Mouse (Mus musculus) C2C12 (cell line): ENCODE results near the gene Itgb2. TPM values are rescaled to one million over a fixed set of nuclear protein-coding genes. Genes with fewer than 3 reads are reported as not detected.

Source experiments
- H3K27me3 ChIP-seq: one replicate; pipeline ENCODE4 v1.6.1; 2011; ENCODE audit not compliant: control insufficient read depth, insufficient read depth, insufficient read length
- H3K36me3 ChIP-seq: one replicate; pipeline ENCODE4 v1.6.1; 2011; ENCODE audit not compliant: control insufficient read depth, insufficient read depth
- H3K4me3 ChIP-seq: one replicate; pipeline ENCODE4 v1.5.1; 2011; ENCODE audit warnings: mild to moderate bottlenecking, control low read depth; ENCODE audit not compliant: poor library complexity, insufficient read depth, severe bottlenecking
- H3K79me2 ChIP-seq: one replicate; pipeline ENCODE4 v1.6.1; 2011; ENCODE audit not compliant: control insufficient read depth, insufficient read depth
- H3K79me3 ChIP-seq: one replicate; pipeline ENCODE4 v1.6.1; 2011; ENCODE audit warnings: low read depth, control low read depth
- H3ac ChIP-seq: one replicate; pipeline ENCODE3; 2011; ENCODE audit warnings: low read depth; ENCODE audit not compliant: control insufficient read depth, insufficient read length
- CEBPB ChIP-seq: IDR thresholded peaks from one replicate; pipeline ENCODE4 v1.6.1; 2011; ENCODE audit warnings: low read depth, mild to moderate bottlenecking, control low read depth, moderate library complexity
- CTCF ChIP-seq: IDR thresholded peaks from one replicate; pipeline ENCODE4 v1.5.1; 2011; ENCODE audit not compliant: control insufficient read depth, insufficient read depth, insufficient read length
- FOSL1 ChIP-seq: IDR thresholded peaks from one replicate; pipeline ENCODE4 v1.8.0; 2011; ENCODE audit warnings: mild to moderate bottlenecking, low read length; ENCODE audit not compliant: poor library complexity, insufficient read depth, severe bottlenecking
- MAX ChIP-seq: IDR thresholded peaks from one replicate; pipeline ENCODE4 v1.6.1; 2011; ENCODE audit warnings: mild to moderate bottlenecking, control low read depth
- MYOD1 ChIP-seq: IDR thresholded peaks from one replicate; pipeline ENCODE4 v1.6.1; 2011; ENCODE audit warnings: low read depth; ENCODE audit not compliant: control insufficient read depth, insufficient read length
- MYOG ChIP-seq: IDR thresholded peaks from one replicate; pipeline ENCODE4 v1.6.1; 2011; ENCODE audit not compliant: control insufficient read depth, insufficient read length; ENCODE audit errors: extremely low read depth
- USF1 ChIP-seq: IDR thresholded peaks from one replicate; pipeline ENCODE4 v1.6.1; 2011; ENCODE audit warnings: low read depth, mild to moderate bottlenecking, control low read depth, moderate library complexity
- long read RNA-seq, 2 experiments: library from polyadenylated mRNA; unstranded; transcript quantifications; one replicate each; pipeline ENCODE4 v2.0.0; 2019 to 2020
- polyA plus RNA-seq: library from polyadenylated mRNA; unstranded; fragments of >200 nt; fragmentation: generic; extraction: Trizol; gene quantifications from one replicate; pipeline ENCODE4 v1.2.1, GENCODE M21; 2012; ENCODE audit warnings: missing spikeins

The Itgb2 gene
- 0.47 TPM for polyA plus RNA-seq
- long read RNA-seq, experiment 1 = 0 reads
- long read RNA-seq, experiment 2, partial matches to known transcripts = 1 of 3 reads
- long read RNA-seq, experiment 2, other reads (novel, unspliced or antisense) = 1 of 3 reads

DNA sequence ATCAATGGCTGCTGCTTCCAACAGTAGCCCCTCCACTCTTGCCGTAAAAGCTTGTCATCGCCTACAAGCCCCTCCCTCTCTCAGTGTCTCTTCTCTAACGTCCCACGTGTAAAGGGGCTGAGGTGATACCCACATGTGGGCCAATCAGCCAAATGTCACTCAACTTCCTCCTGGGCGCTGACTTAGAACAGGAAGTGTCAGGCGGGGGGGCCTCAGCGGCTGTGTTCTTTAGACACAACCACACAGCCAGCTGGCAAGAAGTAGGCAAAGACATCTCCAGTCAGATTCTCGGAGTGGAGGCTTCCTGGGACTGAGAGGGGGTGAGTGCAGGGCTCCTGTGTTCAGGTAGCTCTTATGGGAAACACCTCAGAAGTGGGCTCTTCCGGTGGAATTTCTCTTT is at the start of gene Itgb2:
TSS of gene Itgb2 (plus strand) at position 113 of the 400 bp plus-strand sequence.
- Histone ChIP-seq H3K79me3 (no peaks in the 10 kb centered on the region), H3K79me2 (no peaks in the 10 kb centered on the region), H3ac (no peak within 1 kb of the TSS), H3K27me3 (no peaks in the 10 kb centered on the region), H3K36me3 (no peaks in the 10 kb centered on the region), H3K4me3 (no peak within 1 kb of the TSS)
- TF ChIP-seq MYOD1 (no peak), USF1 (no peak), MAX (no peak), MYOG (no peak), FOSL1 (no peak), CEBPB (no peak), CTCF (no peak)

DNA sequence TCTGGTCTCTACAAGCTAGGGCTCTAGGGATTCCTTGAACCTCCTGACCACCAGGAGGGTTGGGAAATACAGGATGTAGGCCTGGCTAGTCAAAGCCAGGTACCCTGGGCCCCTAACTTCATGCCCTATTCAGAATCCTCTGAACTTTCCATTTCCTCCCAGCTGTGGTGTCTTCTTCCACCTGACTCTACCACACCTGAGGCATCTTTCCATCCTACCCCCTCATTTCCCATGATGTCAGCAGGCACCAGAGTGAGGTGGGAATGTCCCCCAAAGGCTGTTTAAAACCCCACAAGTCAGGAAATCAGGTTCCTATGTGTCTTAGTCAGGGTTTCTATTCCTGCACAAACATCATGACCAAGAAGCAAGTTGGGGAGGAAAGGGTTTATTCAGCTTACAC is 48.2 kb upstream of the Itgb2 start:
- Histone ChIP-seq H3K4me3 (no peak overlapping the region), H3K79me2 (no peaks in the 10 kb centered on the region), H3ac (no peak overlapping the region), H3K79me3 (no peaks in the 10 kb centered on the region), H3K27me3 (no peaks in the 10 kb centered on the region), H3K36me3 (peaks cover 9% of the 10 kb centered on the region)
- TF ChIP-seq CTCF = no peak
- TF ChIP-seq USF1 = no peak
- TF ChIP-seq MYOD1 = no peak
- no peak for TF ChIP-seq MAX
- TF ChIP-seq FOSL1 = no peak

DNA sequence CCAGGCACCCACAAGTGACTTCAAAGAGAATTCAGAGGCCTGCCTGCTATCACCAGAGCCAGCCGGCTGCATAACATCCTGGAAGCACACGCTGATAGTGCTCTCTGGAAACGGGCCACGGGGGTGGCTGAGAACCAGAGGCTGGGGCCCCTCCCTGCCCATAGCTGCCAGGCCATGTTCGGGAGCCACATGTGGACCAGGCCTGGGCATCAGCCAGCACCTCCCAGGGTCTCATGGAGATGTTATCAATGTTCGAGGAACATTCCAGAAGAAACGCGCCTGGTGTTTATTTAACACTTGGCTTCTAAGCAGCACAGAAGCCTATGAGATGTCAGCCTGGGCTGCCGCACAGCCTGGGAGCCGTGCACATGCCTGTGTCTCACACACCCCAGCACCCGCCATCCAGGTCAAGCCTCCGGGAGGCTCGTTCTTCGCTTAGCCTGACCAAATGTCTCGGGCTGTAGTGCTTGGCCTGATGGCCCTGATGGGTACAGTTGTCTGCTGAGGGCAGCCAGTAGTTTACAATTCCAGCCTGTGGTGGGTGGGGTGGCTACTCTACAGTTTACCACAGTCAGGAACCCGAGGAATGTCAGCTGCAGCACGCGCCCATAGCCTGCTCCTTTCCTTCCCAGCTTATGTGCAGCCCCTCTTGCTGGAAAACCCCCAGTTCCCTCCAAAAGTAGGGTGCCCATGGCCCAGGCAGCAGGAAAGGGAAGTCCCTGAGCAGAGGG is 45.7 kb upstream of the Itgb2 start:
- H3K79me2 ChIP-seq = no peaks in the 10 kb centered on the region
- no peak overlapping the region for H3ac ChIP-seq
- H3K79me3 ChIP-seq = no peaks in the 10 kb centered on the region
- H3K4me3 ChIP-seq = no peak overlapping the region
- H3K27me3 ChIP-seq = no peaks in the 10 kb centered on the region
- no peak for TF ChIP-seq MYOD1
- no peak for TF ChIP-seq MYOG
- no peak for TF ChIP-seq CTCF
- no peak for TF ChIP-seq CEBPB
- no peak for TF ChIP-seq FOSL1
- no peak for TF ChIP-seq USF1
- no peak for TF ChIP-seq MAX
- H3K36me3 ChIP-seq = peaks cover 34% of the 10 kb centered on the region

DNA sequence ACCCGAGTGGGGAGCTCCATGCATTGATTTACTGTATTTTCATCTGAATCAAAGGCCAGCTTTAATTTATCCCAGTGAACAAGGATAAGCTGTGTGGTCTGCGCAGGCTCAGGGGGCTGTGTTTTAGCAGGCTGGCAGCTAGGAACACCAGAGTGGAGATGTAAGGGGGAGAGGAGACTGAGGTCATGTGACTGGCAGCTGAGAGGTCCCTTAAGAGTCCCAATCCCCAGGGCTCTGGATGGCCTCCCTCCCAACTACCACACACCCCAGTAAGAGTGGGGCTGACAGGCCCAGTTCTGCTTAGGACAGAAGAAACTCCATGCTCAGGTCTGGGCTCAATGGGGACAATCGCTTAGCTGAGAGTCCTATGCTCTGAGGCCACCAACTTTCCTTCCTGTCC is 44.3 kb upstream of the Itgb2 start:
- TF ChIP-seq CEBPB (no peak), USF1 (peak; percentile 14)
- no peak overlapping the region for H3K4me3 ChIP-seq
- H3K27me3 ChIP-seq = no peaks in the 10 kb centered on the region
- peaks cover 45% of the 10 kb centered on the region for H3K36me3 ChIP-seq
- no peak overlapping the region for H3ac ChIP-seq
- H3K79me2 ChIP-seq = no peaks in the 10 kb centered on the region
- no peaks in the 10 kb centered on the region for H3K79me3 ChIP-seq

DNA sequence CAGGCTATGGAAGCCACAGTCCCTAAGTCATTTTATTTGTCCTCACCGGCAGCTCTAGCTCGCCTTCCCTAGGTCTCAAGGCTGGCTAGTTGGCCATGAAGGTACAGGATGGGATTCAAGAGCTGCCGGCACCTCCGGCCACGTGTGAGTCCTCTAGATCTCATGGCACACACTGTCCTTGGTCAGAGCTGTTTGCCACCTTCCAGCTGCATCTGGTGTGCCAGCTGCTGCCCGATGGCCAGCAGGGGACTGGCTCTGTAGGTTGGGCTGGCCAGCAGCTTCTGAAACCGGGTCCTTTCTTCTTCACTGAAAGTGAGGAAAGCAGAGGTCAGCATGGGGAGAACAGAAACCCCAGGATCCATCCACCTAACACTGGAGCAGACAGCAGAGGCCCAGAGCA is 41.9 kb upstream of the Itgb2 start:
- H3K36me3 ChIP-seq = peaks cover 63% of the 10 kb centered on the region
- H3K79me3 ChIP-seq = peaks cover 2% of the 10 kb centered on the region
- TF ChIP-seq FOSL1 = no peak
- no peak for TF ChIP-seq MAX
- TF ChIP-seq USF1 = no peak
- TF ChIP-seq MYOD1 = no peak
- TF ChIP-seq CEBPB = no peak
- no peak overlapping the region for H3K4me3 ChIP-seq
- H3K27me3 ChIP-seq = no peaks in the 10 kb centered on the region
- peaks cover 7% of the 10 kb centered on the region for H3K79me2 ChIP-seq
- H3ac ChIP-seq = no peak overlapping the region

DNA sequence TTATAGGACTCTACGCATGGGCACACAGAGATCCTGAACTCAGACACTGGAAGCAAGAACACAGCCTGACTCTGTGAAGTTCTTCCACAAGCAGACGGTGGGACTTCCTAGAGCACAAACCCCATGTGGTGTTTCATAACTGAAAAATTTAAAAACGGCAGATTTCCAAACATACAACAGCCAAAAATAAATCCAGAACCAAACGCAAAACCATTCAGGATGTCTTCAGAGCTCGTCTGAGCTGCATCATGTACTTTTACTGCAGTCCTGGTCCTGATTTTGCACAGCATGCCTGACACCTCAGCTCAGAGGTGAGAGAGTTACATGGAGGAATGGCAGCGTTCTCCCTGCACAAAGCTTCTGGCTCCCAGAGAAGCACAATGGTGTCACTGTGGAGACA is 38.5 kb upstream of the Itgb2 start:
- Histone ChIP-seq H3K79me3 (peaks cover 2% of the 10 kb centered on the region), H3K4me3 (no peak overlapping the region), H3K27me3 (no peaks in the 10 kb centered on the region), H3K79me2 (peaks cover 7% of the 10 kb centered on the region), H3ac (no peak overlapping the region), H3K36me3 (peaks cover 82% of the 10 kb centered on the region)
- TF ChIP-seq MYOG (no peak), CTCF (no peak), MAX (no peak), MYOD1 (no peak), USF1 (no peak), CEBPB (no peak), FOSL1 (no peak)
